Mouse (Mus musculus): ENCODE data around the gene Pusl1.

DNA sequence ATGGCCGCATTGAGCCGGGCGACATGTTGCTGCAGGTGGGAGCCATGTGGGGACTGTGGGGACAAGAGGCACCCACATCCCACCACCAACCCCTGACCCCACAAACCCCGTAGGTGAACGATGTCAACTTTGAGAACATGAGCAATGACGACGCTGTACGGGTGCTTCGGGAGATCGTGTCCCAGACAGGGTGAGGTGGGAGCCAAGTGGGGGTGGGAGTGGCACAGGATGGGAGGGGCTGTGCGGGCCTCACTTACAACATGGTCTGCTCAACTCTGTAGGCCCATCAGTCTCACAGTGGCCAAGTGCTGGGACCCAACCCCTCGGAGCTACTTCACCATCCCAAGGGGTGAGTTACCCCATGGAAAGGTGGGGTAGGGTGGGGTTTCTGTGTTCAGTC, 36.6 kb downstream of the Pusl1 start:
- TF ChIP-seq CTCF (IDR thresholded peaks at IDR 0.05; ENCODE audit: borderline replicate concordance, insufficient read depth, low read length) (no peak), POLR2A (IDR thresholded peaks at IDR 0.05; ENCODE audit: low read depth, low read length) (no peak)
